In the genomic region with DNA sequence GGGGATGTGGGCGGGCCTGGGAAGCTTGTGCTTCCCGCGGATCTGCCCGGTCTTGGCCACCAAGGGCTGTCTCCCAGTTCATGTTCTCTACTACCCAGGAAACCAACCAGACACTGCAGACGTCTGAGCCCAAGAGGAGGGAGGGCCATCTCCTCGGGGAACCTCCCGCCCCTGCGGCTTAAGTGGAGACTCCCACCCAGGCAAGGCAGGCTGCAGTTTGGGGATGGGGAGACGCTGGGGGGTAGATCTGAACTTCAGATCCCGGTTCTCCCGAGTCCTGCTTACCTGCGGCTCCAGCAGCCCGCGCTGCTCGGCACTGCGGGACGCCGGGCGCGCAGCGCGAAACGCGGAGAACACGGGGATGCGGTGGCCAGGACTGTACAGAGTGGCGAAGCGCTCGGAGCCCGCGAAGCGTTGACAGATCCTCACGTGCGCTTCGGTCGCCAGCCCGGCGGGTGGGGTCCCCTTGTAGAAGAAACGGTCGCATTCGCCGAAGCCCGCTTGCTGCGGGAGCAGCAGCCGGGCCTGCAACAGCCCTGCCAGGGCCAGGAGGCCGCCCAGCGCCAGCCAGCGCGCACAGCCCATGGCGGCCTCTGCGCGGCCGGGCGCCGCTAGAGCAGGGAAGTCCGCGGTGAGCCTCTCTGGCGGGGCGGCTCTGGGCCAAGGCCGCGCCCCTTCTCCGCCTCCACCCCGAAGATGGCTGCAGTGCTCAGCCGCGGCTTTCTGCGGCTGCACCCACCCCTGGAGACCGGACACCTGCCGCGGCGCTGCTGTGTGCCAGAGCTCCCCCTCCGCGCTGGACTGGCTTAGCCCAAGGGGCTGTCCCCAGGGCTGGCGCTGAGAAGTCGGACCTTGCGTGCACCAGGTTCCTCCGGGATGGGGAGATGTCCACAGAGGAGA, we compare ENCODE assay signal across 8 mouse cellular contexts. TPM values are rescaled to one million over a fixed set of nuclear protein-coding genes. Genes with fewer than 3 reads are reported as not detected.
A peak's percentile ranks its signal among the peaks of the same experiment; 100 is the strongest.
DNase-seq lines count a peak whose midpoint lies in the region; ATAC-seq and TF ChIP-seq lines count a peak whose summit lies in the region.

No protein-coding gene starts in this region.

- H3K4me3 ChIP-seq in intestine, postnatal 0 days (ENCODE audit: low read depth, low read length) = peak overlapping the region; percentile 77
- H3K4me3 ChIP-seq in midbrain, embryonic 11.5 days (ENCODE audit: low read depth, low read length) = peak overlapping the region; percentile 63

- H3K36me3 ChIP-seq in intestine, postnatal 0 days (ENCODE audit: control insufficient read depth, insufficient read depth) = no peaks in the 10 kb centered on the region
- no peaks in the 10 kb centered on the region for H3K36me3 ChIP-seq in midbrain, embryonic 11.5 days (ENCODE audit: control insufficient read depth, insufficient read depth, low read length)

- TF ChIP-seq CTCF in intestine, postnatal 0 days (IDR thresholded peaks at IDR 0.05; ENCODE audit: low read depth) = peak; percentile 55

- H3K9me3 ChIP-seq in intestine, postnatal 0 days (ENCODE audit: control insufficient read depth) = no peaks in the 10 kb centered on the region
- H3K9me3 ChIP-seq in midbrain, embryonic 11.5 days (ENCODE audit: control insufficient read depth, low read length) = no peaks in the 10 kb centered on the region

- peak overlapping the region; percentile 90 for H3K27ac ChIP-seq in intestine, postnatal 0 days (ENCODE audit: low read depth, low read length)
- H3K27ac ChIP-seq in midbrain, embryonic 11.5 days (ENCODE audit: low read depth, low read length) = no peak overlapping the region

- ATAC-seq in intestine, postnatal 0 days = peak; percentile 89
- ATAC-seq in midbrain, embryonic 11.5 days (ENCODE audit: low FRiP score) = peak; percentile 93

- H3K4me1 ChIP-seq in intestine, postnatal 0 days (replicated peaks; ENCODE audit: control insufficient read depth, insufficient read depth, low read length) = peaks cover 13% of the 10 kb centered on the region; the same call in 1 of the 2 replicates
- peaks cover 5% of the 10 kb centered on the region for H3K4me1 ChIP-seq in midbrain, embryonic 11.5 days (ENCODE audit: control insufficient read depth, insufficient read depth, low read length)

- peak overlapping the region; percentile 85 for H3K9ac ChIP-seq in intestine, postnatal 0 days (ENCODE audit: low read depth, low read length)
- peak overlapping the region; percentile 81 for H3K9ac ChIP-seq in midbrain, embryonic 11.5 days (ENCODE audit: low read length)

- peak overlapping the region; percentile 98 for H3K4me2 ChIP-seq in intestine, postnatal 0 days (replicated peaks; ENCODE audit: low read depth)
- peak overlapping the region; percentile 92 for H3K4me2 ChIP-seq in midbrain, embryonic 11.5 days

- intact Hi-C loops in left cerebral cortex, postnatal 4 days (cut with DNase I) = no loop called here

- under 1% methylated on average over 66 of the region's 76 CpGs for WGBS in intestine, postnatal 0 days
- under 1% methylated on average over 72 of the region's 76 CpGs for WGBS in midbrain, embryonic 11.5 days

- DNase-seq in adrenal gland, adult 2 months = peak; percentile 93
- peak; percentile 55 for DNase-seq in embryo, embryonic 11.5 days (ENCODE audit: low read depth, low spot score)
- peak; percentile 73 to 85 for DNase-seq in gastrocnemius, postnatal 4 days (ENCODE audit: low spot score in 2 of 2)
- peak; percentile 78 for DNase-seq in left cerebral cortex, postnatal 4 days
- DNase-seq in midbrain, embryonic 11.5 days (ENCODE audit: low spot score, missing footprints) = peak; percentile 97
- DNase-seq in right cerebral cortex, postnatal 4 days = peak; percentile 73
- DNase-seq in yolk sac, embryonic 10.5 days (ENCODE audit: low spot score) = peak; percentile 83

- H3K27me3 ChIP-seq in intestine, postnatal 0 days (replicated peaks; ENCODE audit: control insufficient read depth, insufficient read depth, low read length) = no peaks in the 10 kb centered on the region
- no peaks in the 10 kb centered on the region for H3K27me3 ChIP-seq in midbrain, embryonic 11.5 days (ENCODE audit: control insufficient read depth, insufficient read depth, low read length)

RNA-seq across cellular contexts. Expression of a gene that starts 0.7 kb away (rescaled TPM):
- total RNA-seq in adrenal gland, adult 2 months (2021) = 10 to 100 TPM; 15.0 to 18.9 TPM
- polyA plus RNA-seq in adrenal gland, adult 2 months (2012; rRNA removed) = 29.0 and 32.5 TPM in 2 replicates
- 10 to 100 TPM; 15.4 to 18.1 TPM for total RNA-seq in gastrocnemius, postnatal 4 days (2021)
- polyA plus RNA-seq in intestine, postnatal 0 days (2015; fragmentation: Nextera tagmentation; extraction: Ambion mirVana) = 36.8 and 39.0 TPM in 2 replicates
- total RNA-seq in left cerebral cortex, postnatal 4 days (2021) = 10 to 100 TPM; 40.3 to 44.7 TPM
- 7.9 and 9.8 TPM in 2 replicates for polyA plus RNA-seq in midbrain, embryonic 11.5 days (2014; fragmentation: Nextera tagmentation; extraction: Ambion mirVana)
